Mouse (Mus musculus) CD8-positive naive resting alpha-beta T cell, adult 2 months (primary cell): ENCODE results near the gene Dnah17.

Experiments
- DNase-seq, 2 experiments: peaks; one replicate each; pipeline ENCODE4 v3.0.0; 2022; ENCODE audit warnings: low read depth in 2 of 2, low spot score in 2 of 2

The Dnah17 gene

GRCm38 (mm10) chr11:118091002-118091670, 39.3 kb downstream of the Dnah17 start:
- peak in 1 of 2 experiments; percentile 37 for DNase-seq

- DNase-seq, result no peak
These were observed 41.5 kb downstream of the Dnah17 start for GRCm38 (mm10) chr11:118088896-118089295.

DNA sequence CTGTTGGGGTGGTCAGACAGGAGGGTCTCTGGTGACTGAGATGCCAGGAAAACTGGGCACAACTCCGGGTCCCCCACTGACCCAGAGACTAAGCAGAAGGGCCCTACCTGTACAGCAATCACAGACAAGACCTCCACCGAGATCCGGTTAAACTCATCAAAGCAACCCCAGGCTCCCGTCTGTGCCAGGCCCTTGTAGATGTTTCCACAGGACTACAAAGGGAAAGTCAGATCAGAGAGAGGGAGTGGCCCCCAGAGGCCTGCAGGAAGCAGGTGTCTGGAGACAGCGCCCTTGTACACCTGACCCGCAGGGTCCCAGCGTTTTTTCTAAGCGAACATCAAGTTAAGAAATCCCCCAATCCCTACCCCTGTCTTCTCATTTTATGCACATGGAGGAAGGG, 44.5 kb downstream of the Dnah17 start:
- DNase-seq, result peak in 1 of 2 experiments; percentile 18

DNA sequence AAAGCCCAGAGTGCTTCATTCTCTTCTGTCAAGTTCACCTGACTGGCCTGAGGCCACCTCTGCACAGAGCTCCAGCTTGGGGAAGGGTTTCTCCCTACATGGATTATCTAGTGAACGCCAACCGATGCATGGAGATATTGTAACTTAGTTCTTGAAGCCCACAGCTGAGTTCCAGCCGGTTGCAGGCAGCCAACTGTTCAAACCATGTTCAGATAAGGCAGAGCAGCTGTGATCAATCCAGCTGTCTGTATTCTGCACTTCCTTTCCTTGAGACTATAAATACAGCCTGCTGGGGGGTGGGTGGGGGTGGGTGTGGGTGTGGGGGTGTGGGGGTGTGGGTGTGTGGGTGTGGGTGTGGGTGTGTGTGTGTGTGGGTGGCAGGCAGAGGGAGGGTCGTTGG, 45.3 kb downstream of the Dnah17 start:
- DNase-seq, result no peak

- DNase-seq, result no peak
These were observed 46.2 kb downstream of the Dnah17 start for GRCm38 (mm10) chr11:118084266-118084665.

- peak; percentile 58 to 72 for DNase-seq
These were observed 46.6 kb downstream of the Dnah17 start for GRCm38 (mm10) chr11:118083811-118084210.

DNA sequence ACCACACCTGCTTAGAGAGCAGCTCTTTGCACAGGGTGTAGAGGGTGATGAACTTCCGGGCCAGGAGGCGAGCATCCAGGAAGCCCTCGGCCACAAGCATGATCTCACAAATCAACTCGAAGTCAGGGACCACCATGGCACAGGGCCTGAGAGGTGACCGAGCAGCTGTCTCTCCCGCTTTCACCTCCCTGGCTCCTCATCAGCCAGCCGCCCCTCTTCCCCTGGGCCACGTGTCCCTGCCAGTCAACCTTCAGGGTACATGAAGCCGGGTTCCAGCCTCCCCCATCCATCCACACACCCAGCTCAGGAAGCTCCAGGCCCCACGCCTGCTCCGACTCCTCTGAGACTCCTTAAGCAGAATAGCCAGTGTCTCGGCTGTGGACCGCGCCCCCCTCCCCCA, 48.1 kb downstream of the Dnah17 start:
- no peak for DNase-seq

DNA sequence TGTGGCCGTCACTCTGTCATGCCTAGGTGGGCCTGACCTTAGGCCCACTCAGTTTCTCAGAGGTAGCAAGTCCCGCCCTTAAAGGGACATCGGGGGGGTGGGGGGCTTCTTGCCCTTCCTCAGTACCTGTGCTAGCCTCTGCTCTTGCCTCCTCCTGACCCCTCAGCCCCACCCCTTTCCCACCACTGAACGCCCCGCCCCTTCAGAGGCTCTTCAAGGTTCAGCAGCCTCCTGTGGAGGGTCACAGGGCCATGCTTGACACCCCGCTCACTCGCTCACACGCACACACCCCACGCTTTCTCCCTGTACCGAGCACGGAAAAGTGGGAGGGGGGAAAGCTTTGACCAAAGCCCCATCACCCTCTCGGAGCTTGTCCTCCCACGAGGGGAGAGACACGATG, 50.7 kb downstream of the Dnah17 start:
- DNase-seq, result no peak

DNA sequence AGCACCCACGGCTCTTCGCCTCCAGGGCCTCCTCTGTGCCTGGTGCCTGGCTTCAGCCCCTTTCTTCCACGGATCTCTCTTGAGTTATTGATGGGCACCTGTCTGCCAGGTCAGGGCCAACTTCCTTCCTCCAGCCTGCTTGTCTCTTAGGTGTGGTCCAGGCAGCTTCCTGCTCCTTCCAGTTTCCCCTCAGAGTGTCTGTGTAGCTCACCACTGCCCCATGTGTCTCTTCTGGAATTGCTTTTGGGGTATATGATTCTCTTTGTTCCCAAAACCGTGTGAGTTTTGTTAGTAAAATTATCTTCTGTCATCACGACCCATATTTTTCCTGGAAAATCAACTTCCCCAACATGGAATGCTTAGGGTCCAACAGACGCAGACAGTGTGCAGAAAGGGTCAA, 53.5 kb downstream of the Dnah17 start:
- DNase-seq, result no peak

GRCm38 (mm10) chr11:118075035-118075522, 55.4 kb downstream of the Dnah17 start:
- DNase-seq, result no peak

DNA sequence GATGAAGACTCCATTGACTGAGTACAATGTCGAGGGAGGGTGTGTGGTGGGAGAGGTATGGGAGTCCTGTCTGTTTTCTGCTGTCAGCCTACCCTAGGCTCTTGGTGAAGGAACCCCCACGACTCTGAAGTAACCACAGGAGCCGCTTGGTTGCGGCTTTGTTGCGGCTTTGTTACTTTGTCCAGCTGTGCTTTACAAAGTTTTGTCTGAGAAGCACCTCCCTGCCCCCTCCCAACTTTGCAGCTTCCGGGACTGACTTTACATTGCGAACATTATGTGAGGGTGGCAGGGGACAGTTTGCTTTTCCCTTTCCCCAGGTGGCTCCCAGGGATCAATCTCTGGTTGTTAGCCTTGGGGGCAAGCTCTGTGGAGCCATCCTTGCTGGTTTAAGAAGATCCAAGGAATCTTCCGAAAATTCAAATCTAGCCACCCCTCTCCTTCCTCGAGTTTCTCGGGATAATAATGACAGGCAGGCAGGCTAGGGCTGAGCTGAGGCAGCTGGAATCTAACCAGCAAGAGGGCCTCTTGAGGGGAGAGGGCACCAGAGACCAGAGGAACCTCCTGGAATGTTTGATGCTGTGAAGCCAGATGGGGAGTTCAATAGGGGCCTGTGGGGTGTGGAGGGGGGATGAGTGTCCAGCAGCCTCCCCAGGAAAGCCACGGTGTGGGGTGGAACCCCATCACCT, 59.1 kb downstream of the Dnah17 start:
- no peak for DNase-seq

DNA sequence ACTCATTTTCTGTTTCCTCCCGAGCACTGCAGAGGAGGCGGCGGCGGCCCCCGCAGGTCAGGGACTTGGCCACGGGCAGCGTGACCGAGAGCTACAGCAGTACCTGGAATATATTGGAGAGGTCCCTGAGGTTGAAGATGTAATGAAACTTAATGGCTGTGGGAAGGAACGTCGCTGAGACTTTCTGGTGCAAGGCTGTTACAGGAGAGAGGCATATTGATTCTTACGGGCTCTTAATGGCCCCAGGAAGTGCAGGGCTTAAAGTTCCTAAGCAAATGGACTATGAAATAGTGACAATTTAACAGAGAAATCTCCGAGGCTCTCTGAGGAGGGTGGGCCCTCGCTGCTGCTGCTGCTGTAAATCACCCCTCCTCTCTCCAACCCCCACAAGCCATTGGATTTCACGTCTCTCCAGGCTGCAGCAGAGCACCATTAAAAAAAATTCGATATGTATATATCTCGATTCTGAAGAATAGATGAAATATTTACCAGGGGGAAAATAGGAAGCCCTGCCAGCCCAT, 61.6 kb downstream of the Dnah17 start:
- DNase-seq, result no peak

DNA sequence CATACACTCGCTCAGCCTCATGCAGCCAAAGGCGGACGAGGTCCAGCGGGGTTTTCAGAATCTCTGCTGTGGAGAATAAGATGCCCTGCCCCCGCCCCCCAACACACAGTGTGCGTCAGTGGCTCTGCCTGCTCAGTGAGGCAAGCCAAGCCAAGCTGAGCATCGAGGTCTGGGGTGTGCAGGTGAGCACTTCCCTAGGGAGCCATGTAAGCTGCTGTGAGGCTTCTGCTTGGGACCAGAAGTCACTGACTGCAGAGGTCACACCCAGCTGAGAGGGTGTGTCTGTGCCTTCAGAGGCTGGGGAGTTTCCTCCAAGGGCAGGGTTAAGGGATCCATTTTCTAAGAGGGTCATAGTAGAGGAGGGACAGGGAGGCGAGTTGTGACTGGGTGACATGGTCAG, 62.8 kb downstream of the Dnah17 start:
- no peak for DNase-seq

GRCm38 (mm10) chr11:118060038-118060437, 70.4 kb downstream of the Dnah17 start:
- no peak for DNase-seq

GRCm38 (mm10) chr11:118058872-118059271, 71.6 kb downstream of the Dnah17 start:
- DNase-seq, result no peak

DNA sequence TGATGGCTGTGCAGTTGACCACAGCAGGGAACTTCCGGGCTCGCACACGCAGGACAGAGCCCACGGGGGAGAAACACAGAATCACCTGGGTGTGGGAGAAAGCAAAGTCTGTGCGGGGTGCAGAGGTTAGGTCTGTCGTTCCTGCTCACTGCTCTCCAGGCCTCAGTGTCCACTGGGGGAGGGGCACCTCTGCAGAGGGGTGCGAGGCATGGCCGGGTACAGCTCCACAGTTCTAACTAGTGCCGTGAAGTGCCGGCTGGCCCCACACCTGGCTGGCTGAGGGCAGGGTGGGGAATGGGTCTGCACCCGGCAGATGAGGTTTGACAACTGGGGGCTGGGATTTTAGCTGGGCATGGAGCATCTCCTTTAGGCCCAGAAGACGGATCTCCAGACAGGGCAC, 72.1 kb downstream of the Dnah17 start:
- DNase-seq, result no peak

GRCm38 (mm10) chr11:118050174-118050573, 80.3 kb downstream of the Dnah17 start:
- no peak for DNase-seq

DNA sequence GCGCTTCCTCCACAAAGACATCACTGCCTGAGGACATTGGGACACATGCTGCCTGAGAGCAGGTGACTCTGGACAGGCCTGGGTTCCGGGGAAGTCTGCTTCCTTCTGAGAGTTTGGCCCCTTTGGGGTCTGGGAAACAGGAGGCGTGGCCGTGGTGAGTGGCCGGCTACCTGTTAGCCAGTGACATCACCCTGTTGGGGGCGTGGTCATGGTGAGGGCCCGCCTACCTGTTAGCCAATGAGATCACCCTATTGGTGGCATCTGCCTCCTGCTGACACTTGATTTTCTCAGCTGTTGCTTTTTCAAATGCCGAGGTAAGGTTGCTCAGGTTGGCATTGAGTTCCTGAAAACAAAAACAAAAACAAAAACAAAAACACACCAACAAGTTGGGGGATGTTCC, 80.8 kb downstream of the Dnah17 start:
- no peak for DNase-seq

DNA sequence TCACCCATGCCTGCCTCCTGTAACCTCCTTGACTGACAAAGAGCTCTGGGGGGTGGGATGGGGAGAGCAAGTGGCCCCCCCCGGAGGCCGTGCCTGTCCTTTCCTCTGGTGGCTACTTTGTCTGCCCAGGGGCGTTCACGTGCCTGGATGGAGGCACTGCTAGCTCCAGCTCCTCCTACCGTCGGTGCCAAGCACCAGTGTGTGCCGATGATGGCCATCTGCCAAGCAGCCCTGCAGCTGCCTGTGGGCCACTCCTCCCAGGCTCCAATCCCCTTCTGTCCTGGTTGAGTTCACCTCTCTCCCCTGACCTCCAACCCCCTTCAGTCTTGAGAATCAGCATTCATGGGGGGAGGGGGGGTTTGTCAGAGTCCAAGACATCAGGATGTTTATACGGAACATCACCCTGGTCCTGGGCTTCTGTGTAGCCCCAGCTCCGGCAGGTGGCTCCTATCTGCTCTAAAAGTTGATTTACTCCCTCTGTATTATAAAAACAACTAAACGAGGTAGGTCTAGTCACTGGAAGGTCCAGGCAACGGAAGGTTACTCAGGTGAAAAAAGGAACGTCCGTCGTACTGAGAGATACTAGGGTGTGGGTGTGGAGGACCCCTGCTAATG, 87.0 kb downstream of the Dnah17 start:
- no peak for DNase-seq

- no peak for DNase-seq
These were observed 87.6 kb downstream of the Dnah17 start for GRCm38 (mm10) chr11:118042791-118043190.

- DNase-seq, result no peak
These were observed 95.4 kb downstream of the Dnah17 start for GRCm38 (mm10) chr11:118035068-118035467.

DNA sequence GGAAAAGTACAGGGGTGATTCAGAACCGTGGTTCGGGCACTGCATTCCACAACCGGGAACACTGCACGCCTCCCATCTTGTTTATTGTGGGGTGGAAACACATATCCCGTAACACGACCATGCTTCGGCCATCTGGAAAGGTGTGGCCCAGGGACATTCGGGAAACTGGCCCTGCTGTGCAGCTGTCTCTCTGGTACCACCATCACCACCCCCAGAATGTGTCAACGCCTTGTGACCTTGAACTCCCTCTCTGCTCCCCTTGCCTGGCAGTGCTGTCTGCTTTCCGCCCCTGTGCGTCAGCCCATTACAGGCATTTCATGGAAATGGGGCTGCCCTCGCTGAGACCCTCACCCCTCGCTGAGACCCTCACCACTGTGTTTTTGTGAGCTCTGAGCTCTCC, 96.0 kb downstream of the Dnah17 start:
- no peak for DNase-seq
